ENCODE assay signal across 11 mouse cellular contexts in the genomic region with DNA sequence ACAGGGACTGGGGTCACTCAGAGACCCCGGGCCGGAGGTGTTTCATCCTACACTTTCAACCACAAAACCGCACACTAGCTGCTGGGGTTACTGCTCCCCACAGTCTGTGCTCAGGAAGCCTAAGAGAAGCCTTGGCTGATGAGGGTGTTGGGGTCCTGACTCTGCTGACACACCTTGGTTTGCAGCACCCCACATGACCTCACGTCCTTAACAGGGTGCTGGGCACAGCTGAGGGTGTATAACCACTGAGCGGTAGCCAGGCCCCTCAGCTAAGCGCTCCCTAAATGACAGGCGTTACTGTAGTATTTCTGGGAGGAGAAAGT. TPM values are rescaled to one million over a fixed set of nuclear protein-coding genes. Genes with fewer than 3 reads are reported as not detected.
A peak's percentile ranks its signal among the peaks of the same experiment; 100 is the strongest.
DNase-seq lines count a peak whose midpoint lies in the region; ATAC-seq and TF ChIP-seq lines count a peak whose summit lies in the region.
"Had no signal": no experiment of that assay in that cellular context is flagged by ENCODE, and none has a peak within 500 bp of the region (broad histone marks: within the 10 kb centered on the region; RNA-seq: fewer than 3 reads in every experiment).

No protein-coding gene starts in this region.

- H3K36me3 ChIP-seq in heart, embryonic 13.5 days, result peaks cover 60% of the 10 kb centered on the region
- H3K36me3 ChIP-seq in lung, embryonic 14.5 days (ENCODE audit: insufficient read depth), result peaks cover 71% of the 10 kb centered on the region
- H3K36me3 ChIP-seq in hindbrain, embryonic 12.5 days, result peaks cover 66% of the 10 kb centered on the region
- H3K36me3 ChIP-seq in midbrain, embryonic 12.5 days, result peaks cover 65% of the 10 kb centered on the region
- peaks cover 67% of the 10 kb centered on the region for H3K36me3 ChIP-seq in forebrain, embryonic 13.5 days (ENCODE audit: poor library complexity, severe bottlenecking)

- H3K27ac ChIP-seq in heart, embryonic 13.5 days (replicated peaks), result peak overlapping the region; percentile 91
- peak overlapping the region; percentile 8; the same call in 1 of the 2 replicates for H3K27ac ChIP-seq in lung, embryonic 14.5 days (ENCODE audit: low read depth)
- peak overlapping the region; percentile 70 for H3K27ac ChIP-seq in hindbrain, embryonic 12.5 days
- peak overlapping the region; percentile 75 for H3K27ac ChIP-seq in midbrain, embryonic 12.5 days (replicated peaks)
- no peak overlapping the region for H3K27ac ChIP-seq in forebrain, embryonic 13.5 days
- H3K27ac ChIP-seq: kidney, embryonic 15.5 days had no signal

- TF ChIP-seq CTCF in lung, embryonic 14.5 days (IDR thresholded peaks at IDR 0.05; ENCODE audit: low read depth), result no peak

- no peak overlapping the region for H3K4me3 ChIP-seq in heart, embryonic 13.5 days
- no peak overlapping the region for H3K4me3 ChIP-seq in lung, embryonic 14.5 days (ENCODE audit: low read depth, low read length)
- no peak overlapping the region for H3K4me3 ChIP-seq in hindbrain, embryonic 12.5 days
- no peak overlapping the region for H3K4me3 ChIP-seq in midbrain, embryonic 12.5 days
- H3K4me3 ChIP-seq in forebrain, embryonic 13.5 days, result no peak overlapping the region
- H3K4me3 ChIP-seq: kidney, embryonic 15.5 days had no signal

- no peak for ATAC-seq in heart, embryonic 13.5 days (ENCODE audit: extremely low read depth, insufficient number of reproducible peaks, low FRiP score, low TSS enrichment)
- ATAC-seq in lung, embryonic 14.5 days (ENCODE audit: insufficient read depth), result no peak
- ATAC-seq in hindbrain, embryonic 12.5 days (ENCODE audit: low FRiP score), result no peak; the same call in 1 of the 2 replicates
- no peak for ATAC-seq in midbrain, embryonic 12.5 days (ENCODE audit: low FRiP score, low read depth)
- no peak for ATAC-seq in forebrain, embryonic 13.5 days

- H3K9me3 ChIP-seq in heart, embryonic 13.5 days, result no peaks in the 10 kb centered on the region
- H3K9me3 ChIP-seq in lung, embryonic 14.5 days (ENCODE audit: low read depth, low read length), result no peaks in the 10 kb centered on the region
- no peaks in the 10 kb centered on the region for H3K9me3 ChIP-seq in hindbrain, embryonic 12.5 days (replicated peaks)
- no peaks in the 10 kb centered on the region for H3K9me3 ChIP-seq in midbrain, embryonic 12.5 days
- H3K9me3 ChIP-seq in forebrain, embryonic 13.5 days (replicated peaks), result no peaks in the 10 kb centered on the region
- H3K9me3 ChIP-seq: kidney, embryonic 15.5 days had no signal

- 44% methylated on average over 7 of the region's 7 CpGs for WGBS in heart, embryonic 13.5 days
- WGBS in lung, embryonic 14.5 days, result 56% methylated on average over 7 of the region's 7 CpGs
- 91% methylated on average over 7 of the region's 7 CpGs for WGBS in hindbrain, embryonic 12.5 days
- 93% methylated on average over 7 of the region's 7 CpGs for WGBS in midbrain, embryonic 12.5 days
- WGBS in forebrain, embryonic 13.5 days, result 90% methylated on average over 7 of the region's 7 CpGs

- peaks cover 46% of the 10 kb centered on the region for H3K4me1 ChIP-seq in heart, embryonic 13.5 days
- H3K4me1 ChIP-seq in lung, embryonic 14.5 days (ENCODE audit: insufficient read depth), result peaks cover 8% of the 10 kb centered on the region; the same call in 1 of the 2 replicates
- H3K4me1 ChIP-seq in hindbrain, embryonic 12.5 days, result peaks cover 45% of the 10 kb centered on the region
- H3K4me1 ChIP-seq in midbrain, embryonic 12.5 days, result peaks cover 30% of the 10 kb centered on the region
- H3K4me1 ChIP-seq in forebrain, embryonic 13.5 days, result peaks cover 21% of the 10 kb centered on the region

- no peaks in the 10 kb centered on the region for H3K27me3 ChIP-seq in heart, embryonic 13.5 days (replicated peaks)
- H3K27me3 ChIP-seq in lung, embryonic 14.5 days (ENCODE audit: insufficient read depth, low read length), result no peaks in the 10 kb centered on the region
- 0 out of 2 replicates have a peak, but pooled peaks cover 3% of the 10 kb centered on the region for H3K27me3 ChIP-seq in hindbrain, embryonic 12.5 days
- H3K27me3 ChIP-seq in midbrain, embryonic 12.5 days, result no peaks in the 10 kb centered on the region
- no peaks in the 10 kb centered on the region for H3K27me3 ChIP-seq in forebrain, embryonic 13.5 days
- H3K27me3 ChIP-seq: kidney, embryonic 15.5 days had no signal

- peak overlapping the region; percentile 38 for H3K9ac ChIP-seq in heart, embryonic 13.5 days
- H3K9ac ChIP-seq in lung, embryonic 14.5 days, result no peak overlapping the region
- H3K9ac ChIP-seq in hindbrain, embryonic 12.5 days, result 0 out of 2 replicates have a peak overlapping the region, but pooled peaks have one; percentile 18
- H3K9ac ChIP-seq in midbrain, embryonic 12.5 days (replicated peaks), result no peak overlapping the region
- no peak overlapping the region for H3K9ac ChIP-seq in forebrain, embryonic 13.5 days
- H3K9ac ChIP-seq: kidney, embryonic 15.5 days had no signal

- DNase-seq in heart, adult 11 months, result no peak
- DNase-seq in lung, embryonic 14.5 days, result no peak
- no peak for DNase-seq in lung, postnatal 4 days
- no peak for DNase-seq in urinary bladder, postnatal 4 days (ENCODE audit: low spot score in 2 of 2)
- DNase-seq: cerebellum, postnatal 36 days had no signal

- peak overlapping the region; percentile 49 for H3K4me2 ChIP-seq in heart, embryonic 13.5 days
- H3K4me2 ChIP-seq in lung, embryonic 14.5 days, result no peak overlapping the region
- no peak overlapping the region for H3K4me2 ChIP-seq in hindbrain, embryonic 12.5 days (replicated peaks)
- no peak overlapping the region for H3K4me2 ChIP-seq in midbrain, embryonic 12.5 days (replicated peaks)
- H3K4me2 ChIP-seq in forebrain, embryonic 13.5 days, result no peak overlapping the region
- H3K4me2 ChIP-seq: kidney, embryonic 15.5 days had no signal

RNA-seq across cellular contexts. Expression of gene Nmt1, which starts 29.8 kb away (rescaled TPM):
- polyA plus RNA-seq in heart, embryonic 13.5 days (2015; fragmentation: Nextera tagmentation; extraction: Ambion mirVana), result 39.7 and 47.3 TPM in 2 replicates
- 64.4 and 72.4 TPM in 2 replicates for polyA plus RNA-seq in lung, embryonic 14.5 days (2014; fragmentation: Nextera tagmentation; extraction: Ambion mirVana)
- polyA plus RNA-seq in hindbrain, embryonic 12.5 days (2016; fragmentation: Nextera tagmentation; extraction: Ambion mirVana), result 38.6 and 40.3 TPM in 2 replicates
- polyA plus RNA-seq in midbrain, embryonic 12.5 days (2016; fragmentation: Nextera tagmentation; extraction: Ambion mirVana), result 41.3 and 44.8 TPM in 2 replicates
- polyA plus RNA-seq in forebrain, embryonic 13.5 days (2015; fragmentation: Nextera tagmentation; extraction: Ambion mirVana), result 47.3 and 53.9 TPM in 2 replicates

RNA-seq across cellular contexts. Expression of gene Dcakd, which starts 29.9 kb away (rescaled TPM):
- 95.9 and 101 TPM in 2 replicates for polyA plus RNA-seq in heart, embryonic 13.5 days (2015; fragmentation: Nextera tagmentation; extraction: Ambion mirVana)
- polyA plus RNA-seq in lung, embryonic 14.5 days (2014; fragmentation: Nextera tagmentation; extraction: Ambion mirVana), result 218 and 225 TPM in 2 replicates
- 160 and 161 TPM in 2 replicates for polyA plus RNA-seq in hindbrain, embryonic 12.5 days (2016; fragmentation: Nextera tagmentation; extraction: Ambion mirVana)
- 163 and 174 TPM in 2 replicates for polyA plus RNA-seq in midbrain, embryonic 12.5 days (2016; fragmentation: Nextera tagmentation; extraction: Ambion mirVana)
- polyA plus RNA-seq in forebrain, embryonic 13.5 days (2015; fragmentation: Nextera tagmentation; extraction: Ambion mirVana), result 182 and 195 TPM in 2 replicates

RNA-seq across cellular contexts. Expression of gene C1ql1, which starts 51.7 kb away (rescaled TPM):
- 0.71 and 0.74 TPM in 2 replicates for polyA plus RNA-seq in heart, embryonic 13.5 days (2015; fragmentation: Nextera tagmentation; extraction: Ambion mirVana)
- 2.7 and 3.1 TPM in 2 replicates for polyA plus RNA-seq in lung, embryonic 14.5 days (2014; fragmentation: Nextera tagmentation; extraction: Ambion mirVana)
- 11.7 and 13.2 TPM in 2 replicates for polyA plus RNA-seq in hindbrain, embryonic 12.5 days (2016; fragmentation: Nextera tagmentation; extraction: Ambion mirVana)
- 12.7 and 15.3 TPM in 2 replicates for polyA plus RNA-seq in midbrain, embryonic 12.5 days (2016; fragmentation: Nextera tagmentation; extraction: Ambion mirVana)
- polyA plus RNA-seq in forebrain, embryonic 13.5 days (2015; fragmentation: Nextera tagmentation; extraction: Ambion mirVana), result 1.4 and 1.5 TPM in 2 replicates
- polyA plus RNA-seq: spleen, adult 2 months had no signal

Comparison
In these comparisons a context has a peak if more than half of its experiments do, and no peak if none do; other contexts are left out.
1. H3K9ac ChIP-seq: peak in heart, embryonic 13.5 days (single experiment) and hindbrain, embryonic 12.5 days (single experiment); none in lung, embryonic 14.5 days (single experiment), midbrain, embryonic 12.5 days (single experiment) and forebrain, embryonic 13.5 days (single experiment).